Mouse (Mus musculus): Measurements from ENCODE around the gene Gm45021.

DNA sequence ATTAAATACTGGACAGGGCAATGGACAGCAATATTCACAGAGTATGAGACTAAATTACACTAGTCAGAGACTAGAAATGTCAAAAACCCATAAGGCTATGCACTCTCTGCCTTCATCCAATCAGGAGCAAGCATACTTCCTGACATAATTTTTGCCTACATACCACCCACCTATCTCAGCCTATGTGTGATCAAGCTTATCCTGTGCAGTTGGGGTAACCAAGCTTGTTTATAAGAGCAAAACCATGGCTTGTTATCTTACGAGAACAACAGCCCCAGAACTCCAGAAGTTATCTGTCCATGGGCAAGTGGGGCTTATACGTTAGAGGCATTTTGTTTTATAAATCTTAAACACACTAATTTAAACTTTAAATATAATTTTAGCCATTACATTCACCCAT lies 45.7 kb downstream of the Gm45021 start:
- no peak for TF ChIP-seq CTCF (IDR thresholded peaks at IDR 0.05; ENCODE audit: low read depth)
- no peak for TF ChIP-seq EP300 (optimal IDR thresholded peaks at IDR 0.05)

Data from stomach, postnatal 0 days (tissue).